Mouse (Mus musculus): ENCODE measurements at regions not wholly inside any gene's neighbourhood (a gene's known extent, or its start where the extent isn't known, plus 50 kb on each side); places are given as distances from the start of the nearest gene placed in this dataset.
"Not testable (repeated sequence)": the region's sequence is repeated elsewhere in the genome, so short reads cannot be mapped to it uniquely, and the experiment has no call there.

- DNase-seq (ENCODE audit: low spot score): no peak
Observed at GRCm38 (mm10) chr12:46398875-46399652, 419.7 kb downstream of the Nova1 start.

- DNase-seq (ENCODE audit: low spot score): no peak
Observed at GRCm38 (mm10) chr12:46395245-46395644, 423.5 kb downstream of the Nova1 start.

GRCm38 (mm10) chr12:46393769-46394168 is 425.0 kb downstream of the Nova1 start:
- no peak for DNase-seq (ENCODE audit: low spot score)

GRCm38 (mm10) chr12:46378914-46379313 is 439.8 kb downstream of the Nova1 start:
- no peak for DNase-seq (ENCODE audit: low spot score)

- no peak for DNase-seq (ENCODE audit: low spot score)
Observed at GRCm38 (mm10) chr12:46371747-46372146, 447.0 kb downstream of the Nova1 start.

- no peak for DNase-seq (ENCODE audit: low spot score)
Observed at GRCm38 (mm10) chr12:46333376-46333775, 485.4 kb downstream of the Nova1 start.

GRCm38 (mm10) chr12:46327865-46328264 is 490.9 kb downstream of the Nova1 start:
- no peak for DNase-seq (ENCODE audit: low spot score)

- DNase-seq (ENCODE audit: low spot score): no peak
Observed at GRCm38 (mm10) chr12:46323276-46323675, 495.5 kb downstream of the Nova1 start.

- no peak for DNase-seq (ENCODE audit: low spot score)
Observed at GRCm38 (mm10) chr12:46303136-46303797, 515.5 kb downstream of the Nova1 start.

- DNase-seq (ENCODE audit: low spot score): no peak
Observed at GRCm38 (mm10) chr12:46298926-46299325, 519.8 kb downstream of the Nova1 start.

- DNase-seq (ENCODE audit: low spot score): no peak
Observed at GRCm38 (mm10) chr12:46284519-46284918, 534.2 kb downstream of the Nova1 start.

GRCm38 (mm10) chr12:46248402-46249018 is 570.2 kb downstream of the Nova1 start:
- no peak for DNase-seq (ENCODE audit: low spot score)

GRCm38 (mm10) chr12:46244925-46245324 is 573.8 kb downstream of the Nova1 start:
- no peak for DNase-seq (ENCODE audit: low spot score)

GRCm38 (mm10) chr12:46232359-46232758 is 586.4 kb downstream of the Nova1 start:
- no peak for DNase-seq (ENCODE audit: low spot score)

- not testable (repeated sequence) for DNase-seq (ENCODE audit: low spot score)
Observed at GRCm38 (mm10) chr12:46215328-46215727, 603.4 kb downstream of the Nova1 start.

- DNase-seq (ENCODE audit: low spot score): no peak
Observed at GRCm38 (mm10) chr12:46199076-46199475, 619.7 kb downstream of the Nova1 start.

- DNase-seq (ENCODE audit: low spot score): no peak
Observed at GRCm38 (mm10) chr12:46197482-46198101, 621.1 kb downstream of the Nova1 start.

GRCm38 (mm10) chr12:46194173-46194572 is 624.6 kb downstream of the Nova1 start:
- DNase-seq (ENCODE audit: low spot score): no peak

Measured in c-Kit-positive CD71-positive TER-119-positive erythroid progenitor cells, embryonic 14.5 days (primary cell).